Mouse (Mus musculus) ES-Bruce4 (cell line): ENCODE results near the gene Cdk10. TPM values are rescaled to one million over a fixed set of nuclear protein-coding genes. Genes with fewer than 3 reads are reported as not detected.

Experiments
- H3K27ac ChIP-seq: 2 replicates; pipeline ENCODE4 v1.5.1; 2012; ENCODE audit warnings: low read length, inconsistent platforms; ENCODE audit not compliant: insufficient read depth
- H3K27me3 ChIP-seq: 2 replicates; pipeline ENCODE4 v1.6.1; 2012; ENCODE audit warnings: mild to moderate bottlenecking, low read length, inconsistent platforms; ENCODE audit not compliant: control insufficient read depth, poor library complexity, insufficient read depth, severe bottlenecking
- H3K36me3 ChIP-seq: 2 replicates; pipeline ENCODE4 v1.6.1; 2012; ENCODE audit warnings: inconsistent platforms, mild to moderate bottlenecking, low read length, moderate library complexity; ENCODE audit not compliant: control insufficient read depth, poor library complexity, insufficient read depth, severe bottlenecking
- H3K4me1 ChIP-seq: one replicate; pipeline ENCODE4 v1.8.1; 2011; ENCODE audit warnings: low read length; ENCODE audit not compliant: control insufficient read depth, insufficient read depth
- H3K4me3 ChIP-seq: 2 replicates; pipeline ENCODE4 v1.5.1; 2011; ENCODE audit warnings: low read depth, mild to moderate bottlenecking, low read length
- H3K9ac ChIP-seq: 2 replicates; pipeline ENCODE4 v1.6.1; 2012; ENCODE audit warnings: low read depth, mild to moderate bottlenecking, inconsistent platforms; ENCODE audit not compliant: poor library complexity, severe bottlenecking
- H3K9me3 ChIP-seq: replicated peaks from 2 replicates; pipeline ENCODE4 v1.6.1; 2012; ENCODE audit warnings: mild to moderate bottlenecking, low read length, inconsistent platforms; ENCODE audit not compliant: control insufficient read depth, poor library complexity, insufficient read depth, severe bottlenecking
- CTCF ChIP-seq: IDR thresholded peaks from one replicate; pipeline ENCODE4 v1.8.1; 2011; ENCODE audit warnings: low read depth, low read length
- EP300 ChIP-seq: IDR thresholded peaks from 2 replicates; pipeline ENCODE4 v1.6.1; 2011; ENCODE audit warnings: low read depth, low read length; ENCODE audit not compliant: insufficient read depth
- POLR2A ChIP-seq: IDR thresholded peaks from one replicate; pipeline ENCODE4 v1.8.1; 2011; ENCODE audit warnings: low read length; ENCODE audit not compliant: insufficient read depth
- polyA plus RNA-seq: library from polyadenylated mRNA; stranded (reverse); fragments of >200 nt; gene quantifications from 2 replicates; pipeline ENCODE4 v1.2.4, GENCODE M21; 2011; ENCODE audit warnings: low read depth; ENCODE audit not compliant: missing spikeins, insufficient read depth, insufficient read length

Gene Cdk10
- polyA plus RNA-seq, 1 experiment = 34.3 TPM

DNA sequence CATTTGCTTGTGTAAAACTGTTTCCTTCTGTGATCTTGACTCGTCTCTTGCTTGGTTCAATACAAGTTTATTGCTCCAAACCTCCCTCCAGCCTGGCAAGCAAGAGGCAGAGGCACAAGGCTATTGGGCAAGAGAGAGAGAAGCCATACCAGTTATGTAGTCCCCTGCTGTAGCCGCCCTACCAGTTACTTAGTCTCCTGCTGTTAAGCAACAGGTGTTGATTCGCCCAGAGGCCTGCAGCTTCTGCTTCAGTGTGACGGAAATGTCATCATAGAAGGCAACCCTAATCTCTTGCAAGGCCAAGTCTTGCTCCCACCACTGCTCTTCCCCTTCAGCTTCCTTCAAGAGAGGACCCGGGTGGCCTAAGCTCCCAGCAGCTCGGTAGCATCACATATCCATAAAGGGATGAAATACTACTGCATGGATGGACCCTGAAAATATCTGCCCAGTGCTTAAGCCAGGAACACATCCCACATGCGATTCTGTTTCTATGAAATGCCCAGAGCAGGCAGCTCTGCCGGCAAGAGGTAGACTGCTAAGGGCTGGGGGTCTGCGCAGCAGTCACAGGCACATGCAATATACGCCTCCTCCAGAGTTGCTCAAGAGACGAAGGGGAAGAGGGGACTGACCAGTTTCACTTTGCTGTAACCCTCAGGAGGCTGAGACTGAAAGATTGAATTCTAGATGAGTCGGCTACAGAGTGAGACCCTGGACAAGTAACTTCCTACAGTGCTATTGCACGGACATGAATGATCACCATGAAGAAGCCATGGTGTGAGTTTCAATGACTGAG, 55.9 kb downstream of the Cdk10 start:
- no peak overlapping the region for H3K27ac ChIP-seq
- H3K36me3 ChIP-seq = peaks cover 24% of the 10 kb centered on the region
- H3K4me3 ChIP-seq = no peak overlapping the region
- H3K4me1 ChIP-seq = no peaks in the 10 kb centered on the region
- H3K9ac ChIP-seq = no peak overlapping the region
- H3K27me3 ChIP-seq = no peaks in the 10 kb centered on the region
- no peaks in the 10 kb centered on the region for H3K9me3 ChIP-seq
- TF ChIP-seq CTCF (no peak), POLR2A (no peak), EP300 (no peak)

Other genes with a start within 250 kb of the Cdk10 start
- 146 and 148 TPM in 2 replicates for gene Ankrd11, start 182.6 kb upstream of the Cdk10 start, polyA plus RNA-seq
- 79.3 and 99.6 TPM in 2 replicates for gene Spg7, start 161.9 kb upstream of the Cdk10 start, polyA plus RNA-seq
- 2,572 and 2,592 TPM in 2 replicates for gene Rpl13, start 122.5 kb upstream of the Cdk10 start, polyA plus RNA-seq
- gene Cpne7, start 107.5 kb upstream of the Cdk10 start, polyA plus RNA-seq = 2.9 and 3.2 TPM in 2 replicates
- 2.2 and 2.9 TPM in 2 replicates for gene Sult5a1, start 66.5 kb upstream of the Cdk10 start, polyA plus RNA-seq
- not detected in 2 replicates for gene Dpep1, start 38.6 kb upstream of the Cdk10 start, polyA plus RNA-seq
- gene Chmp1a, start 12.1 kb upstream of the Cdk10 start, polyA plus RNA-seq = 64.1 and 66.0 TPM in 2 replicates
- gene Spata33, start 12.0 kb upstream of the Cdk10 start, polyA plus RNA-seq = 1.8 TPM in 2 replicates
- 0.25 and 0.64 TPM in 2 replicates for gene Spata2l, start 11.4 kb downstream of the Cdk10 start, polyA plus RNA-seq
- gene Zfp276, start 29.4 kb downstream of the Cdk10 start, polyA plus RNA-seq = 7.4 and 8.0 TPM in 2 replicates
- gene Vps9d1, start 29.5 kb downstream of the Cdk10 start, polyA plus RNA-seq = 4.7 and 8.9 TPM in 2 replicates
- gene Fanca, start 93.7 kb downstream of the Cdk10 start, polyA plus RNA-seq = 56.4 and 58.9 TPM in 2 replicates
- gene Spire2, start 107.9 kb downstream of the Cdk10 start, polyA plus RNA-seq = 4.2 and 5.0 TPM in 2 replicates
- 239 TPM in 2 replicates for gene Tcf25, start 148.9 kb downstream of the Cdk10 start, polyA plus RNA-seq
- gene Mc1r, start 182.3 kb downstream of the Cdk10 start, polyA plus RNA-seq = not detected in 2 replicates
- gene Tubb3, start 186.6 kb downstream of the Cdk10 start, polyA plus RNA-seq = 19.6 and 20.1 TPM in 2 replicates
- 76.6 and 81.6 TPM in 2 replicates for gene Def8, start 198.7 kb downstream of the Cdk10 start, polyA plus RNA-seq